Mouse (Mus musculus): Measurements from ENCODE around the gene Ldb2.

The Ldb2 gene

DNA sequence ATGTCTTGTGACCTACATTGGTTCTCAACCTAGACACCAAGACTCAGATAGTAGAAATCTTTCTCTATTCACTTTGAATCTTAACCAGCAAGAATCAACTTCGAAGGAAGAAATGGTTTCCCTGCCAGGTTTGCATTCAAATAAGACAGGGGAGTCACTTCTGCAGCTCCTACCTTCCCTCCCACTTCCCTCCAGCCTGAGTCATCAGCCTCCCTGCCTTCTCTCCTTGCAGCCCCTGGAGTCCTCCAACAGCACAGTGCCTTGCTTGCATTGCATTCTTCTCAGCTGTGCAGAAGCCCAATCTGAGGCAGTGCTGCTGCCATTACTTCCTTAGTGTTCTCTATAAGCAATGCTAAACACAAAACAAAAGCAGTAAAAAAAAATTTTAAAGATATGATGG, 79.6 kb downstream of the Ldb2 start:
- peak; percentile 28 for DNase-seq (ENCODE audit: low read depth, low spot score)

- peak; percentile 31 for DNase-seq (ENCODE audit: low read depth, low spot score)
Measured at GRCm38 (mm10) chr5:44714508-44714907, 85.0 kb downstream of the Ldb2 start.

- DNase-seq (ENCODE audit: low read depth, low spot score), result no peak
Measured at GRCm38 (mm10) chr5:44713181-44713789, 86.2 kb downstream of the Ldb2 start.

DNA sequence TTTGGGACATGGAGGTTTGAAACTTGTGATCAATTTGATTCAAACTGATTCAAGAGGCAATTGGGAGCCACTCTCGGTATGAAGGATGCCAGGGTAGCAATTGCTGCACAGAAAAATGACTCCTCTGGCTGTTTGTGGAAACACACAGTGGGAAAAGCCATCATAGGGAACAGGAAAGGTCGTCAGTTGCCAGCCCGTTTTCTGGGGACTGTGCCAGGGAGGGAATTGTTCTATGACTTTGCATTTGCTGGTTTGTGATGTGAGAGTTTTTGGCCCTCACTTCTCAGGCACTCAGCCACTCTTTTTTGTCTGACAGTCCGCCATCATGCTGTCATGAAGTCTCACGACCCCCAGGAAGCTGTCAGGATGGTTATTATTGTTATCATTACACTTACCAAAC, 88.3 kb downstream of the Ldb2 start:
- DNase-seq (ENCODE audit: low read depth, low spot score), result no peak

- DNase-seq (ENCODE audit: low read depth, low spot score), result no peak
Measured at GRCm38 (mm10) chr5:44710132-44710871, 89.2 kb downstream of the Ldb2 start.

DNA sequence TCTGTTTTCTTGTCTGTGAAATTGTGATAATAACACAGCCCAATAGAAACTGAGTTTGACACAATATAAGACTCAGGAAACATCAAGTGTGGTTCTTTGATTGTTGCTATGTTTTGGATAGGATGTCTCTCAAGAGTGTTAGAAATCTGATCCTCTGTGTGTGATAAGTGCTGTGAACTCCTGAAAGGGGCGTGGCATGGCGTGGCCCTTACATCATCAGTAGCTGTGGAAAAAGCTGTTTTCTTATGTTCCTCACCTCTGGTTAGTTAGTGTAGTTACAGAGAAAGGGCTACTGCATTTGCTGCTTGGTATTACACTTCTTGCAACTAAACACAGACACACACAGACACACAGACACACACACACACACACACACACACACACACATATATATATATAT, 90.2 kb downstream of the Ldb2 start:
- no peak for DNase-seq (ENCODE audit: low read depth, low spot score)

- no peak for DNase-seq (ENCODE audit: low read depth, low spot score)
Measured at GRCm38 (mm10) chr5:44707946-44708345, 91.5 kb downstream of the Ldb2 start.

- DNase-seq (ENCODE audit: low read depth, low spot score), result no peak
Measured at GRCm38 (mm10) chr5:44706997-44707698, 92.3 kb downstream of the Ldb2 start.

- DNase-seq (ENCODE audit: low read depth, low spot score), result no peak
Measured at GRCm38 (mm10) chr5:44697993-44698392, 101.5 kb downstream of the Ldb2 start.

- no peak for DNase-seq (ENCODE audit: low read depth, low spot score)
Measured at GRCm38 (mm10) chr5:44696548-44696947, 102.9 kb downstream of the Ldb2 start.

GRCm38 (mm10) chr5:44693674-44694073, 105.8 kb downstream of the Ldb2 start:
- peak; percentile 47 for DNase-seq (ENCODE audit: low read depth, low spot score)

DNA sequence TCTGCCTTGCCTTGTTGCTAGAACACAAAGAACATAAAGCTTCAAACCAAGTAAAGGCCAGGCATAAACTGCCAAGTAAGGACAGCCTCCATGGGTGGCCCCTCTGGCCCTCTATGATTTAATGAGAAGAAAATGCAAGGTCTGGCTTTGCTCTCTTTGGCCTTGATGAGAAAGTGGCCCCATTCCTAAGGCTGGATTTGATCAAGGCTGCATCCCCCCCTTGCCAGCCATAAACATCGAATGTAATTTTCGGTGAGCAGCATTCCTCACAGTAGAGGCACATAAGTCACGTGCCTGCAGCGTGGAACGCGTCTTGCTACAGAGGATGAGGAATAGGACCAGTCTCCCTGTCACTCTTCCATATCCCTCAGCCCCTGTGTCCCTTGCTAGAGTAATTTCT, 113.1 kb downstream of the Ldb2 start:
- DNase-seq (ENCODE audit: low read depth, low spot score), result no peak

GRCm38 (mm10) chr5:44681054-44681638, 118.3 kb downstream of the Ldb2 start:
- DNase-seq (ENCODE audit: low read depth, low spot score), result no peak

GRCm38 (mm10) chr5:44677814-44678213, 121.7 kb downstream of the Ldb2 start:
- DNase-seq (ENCODE audit: low read depth, low spot score), result no peak

DNA sequence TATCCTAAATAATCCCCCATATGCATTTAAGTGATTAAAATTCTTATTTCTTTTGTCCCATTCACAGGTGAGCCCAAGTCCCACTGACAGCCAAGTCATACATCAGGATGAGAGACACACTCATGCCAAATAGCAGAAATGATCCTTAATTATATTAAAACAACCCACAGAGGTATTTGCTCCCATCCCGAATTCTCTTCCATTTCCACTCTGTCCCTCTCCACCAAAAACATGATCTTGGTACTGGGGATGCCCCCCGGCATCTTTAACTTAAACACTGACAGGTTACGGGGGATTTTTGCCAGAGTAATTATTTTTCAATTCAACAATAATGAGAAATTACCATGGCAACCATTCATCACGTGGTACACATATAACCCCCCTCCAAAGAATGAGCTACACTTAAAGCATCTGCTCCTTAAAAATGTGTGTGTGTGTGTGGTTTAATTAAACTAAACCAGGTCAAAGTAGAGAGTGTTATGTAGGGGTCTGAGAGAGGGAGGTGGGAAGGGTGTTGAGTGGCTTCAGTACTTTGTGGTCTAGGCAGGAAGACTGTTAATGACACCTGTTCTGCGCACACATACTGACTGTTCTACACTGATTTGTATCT, 123.2 kb downstream of the Ldb2 start:
- no peak for DNase-seq (ENCODE audit: low read depth, low spot score)

DNA sequence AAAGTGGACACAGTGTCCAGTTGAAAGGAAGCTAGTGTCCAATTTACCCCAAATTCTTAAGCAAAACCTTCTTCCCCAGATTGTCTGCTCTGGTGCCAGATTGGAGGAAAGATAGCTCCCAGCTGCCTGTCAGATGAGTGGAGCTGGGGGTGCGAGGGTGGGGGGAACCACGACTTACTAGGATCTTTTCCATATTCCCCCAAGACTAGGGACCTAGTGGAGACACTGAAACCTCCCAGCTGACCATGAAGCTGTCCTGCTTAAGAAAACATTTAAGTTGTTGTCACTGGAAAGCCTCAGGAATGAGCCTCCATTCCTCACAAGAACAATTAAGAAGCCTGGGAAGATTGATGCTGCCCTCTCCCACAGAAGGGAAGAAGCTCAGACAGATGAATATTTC, 129.1 kb downstream of the Ldb2 start:
- no peak for DNase-seq (ENCODE audit: low read depth, low spot score)

- no peak for DNase-seq (ENCODE audit: low read depth, low spot score)
Measured at GRCm38 (mm10) chr5:44667907-44668306, 131.6 kb downstream of the Ldb2 start.

DNA sequence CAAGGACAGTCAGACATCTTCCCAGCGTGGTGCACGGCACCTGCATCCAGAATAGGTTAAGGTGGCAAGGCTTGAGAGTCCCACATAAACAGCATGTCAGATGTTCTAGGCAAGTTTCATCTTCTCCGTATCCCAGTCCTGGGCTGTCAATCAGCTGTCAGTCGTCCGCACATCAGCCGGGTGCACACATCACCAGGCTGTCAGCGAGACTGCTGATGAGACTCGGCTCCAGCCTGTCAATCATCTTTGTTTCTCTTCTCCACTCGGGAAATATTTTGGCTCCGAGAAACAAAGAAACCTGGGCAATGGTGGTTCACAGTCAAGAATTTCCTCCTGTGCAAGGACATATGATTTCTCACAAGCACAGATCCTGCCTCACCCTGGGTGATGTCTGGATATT, 132.1 kb downstream of the Ldb2 start:
- no peak for DNase-seq (ENCODE audit: low read depth, low spot score)

DNA sequence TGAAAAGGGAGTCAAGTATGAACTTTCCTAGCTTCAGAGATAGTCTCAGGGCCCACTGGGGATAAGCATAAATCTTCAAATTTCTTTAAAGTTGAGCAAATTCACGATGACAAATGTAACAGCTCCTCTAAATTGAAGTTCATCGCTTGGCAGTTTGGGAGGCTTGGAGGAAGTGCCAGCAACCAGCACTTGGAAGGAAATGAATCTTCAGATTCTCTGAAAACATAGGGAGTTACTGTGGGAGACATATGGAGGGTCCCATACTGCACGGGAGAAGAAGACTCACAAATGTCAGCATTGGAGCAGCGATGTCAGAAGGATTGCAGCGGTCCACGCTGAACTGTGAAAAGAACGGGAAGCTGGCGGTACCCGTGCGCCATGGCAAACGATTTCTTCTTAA, 139.8 kb downstream of the Ldb2 start:
- DNase-seq (ENCODE audit: low read depth, low spot score), result peak; percentile 33

DNA sequence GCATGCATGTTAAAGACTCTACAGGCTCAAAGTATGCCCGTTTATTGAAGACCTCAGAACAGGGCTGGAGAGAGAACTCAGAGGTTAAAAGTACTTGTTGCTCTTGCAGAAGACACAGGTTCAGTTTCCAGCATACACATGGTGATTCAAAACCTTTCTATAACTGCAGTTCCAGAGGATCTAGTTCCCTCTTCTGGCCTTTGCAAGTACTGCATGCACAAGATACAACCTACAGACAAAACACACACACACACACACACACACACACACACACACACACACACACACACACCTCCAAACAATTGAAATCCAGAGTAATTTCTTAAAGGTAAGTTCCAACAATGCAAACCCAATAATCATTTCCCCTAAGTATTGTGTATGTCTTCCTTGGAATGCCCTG, 142.8 kb downstream of the Ldb2 start:
- DNase-seq (ENCODE audit: low read depth, low spot score), result no peak

- DNase-seq (ENCODE audit: low read depth, low spot score), result no peak
Measured at GRCm38 (mm10) chr5:44654403-44654802, 145.1 kb downstream of the Ldb2 start.

- no peak for DNase-seq (ENCODE audit: low read depth, low spot score)
Measured at GRCm38 (mm10) chr5:44646842-44647190, 152.7 kb downstream of the Ldb2 start.

Measured in telencephalon, adult 2 months (tissue).